Mouse (Mus musculus): ENCODE measurements around the gene Ppp1r9a.

GRCm38 (mm10) chr6:4949701-4950100 lies 47.0 kb downstream of the Ppp1r9a start:
- TF ChIP-seq CTCF (IDR thresholded peaks at IDR 0.05; ENCODE audit: control insufficient read depth, insufficient read depth, insufficient read length) = no peak
- no peak for TF ChIP-seq MYOD1 (IDR thresholded peaks at IDR 0.05; ENCODE audit: control insufficient read depth, insufficient read length, low read depth)
- TF ChIP-seq USF1 (IDR thresholded peaks at IDR 0.05; ENCODE audit: low read depth) = no peak
